Mouse (Mus musculus) retina, postnatal 7 days (tissue): ENCODE data around the gene Slc26a1.

Source experiments
- DNase-seq: peaks from one replicate; pipeline ENCODE4 v3.0.0-alpha.2; 2012; ENCODE audit warnings: low read depth, low spot score

Gene Slc26a1

GRCm38 (mm10) chr5:108675251-108675816 lies at the start of gene Slc26a1:
Gene Slc26a1 (minus strand): TSS chr5:108675569.
- no peak for DNase-seq

DNA sequence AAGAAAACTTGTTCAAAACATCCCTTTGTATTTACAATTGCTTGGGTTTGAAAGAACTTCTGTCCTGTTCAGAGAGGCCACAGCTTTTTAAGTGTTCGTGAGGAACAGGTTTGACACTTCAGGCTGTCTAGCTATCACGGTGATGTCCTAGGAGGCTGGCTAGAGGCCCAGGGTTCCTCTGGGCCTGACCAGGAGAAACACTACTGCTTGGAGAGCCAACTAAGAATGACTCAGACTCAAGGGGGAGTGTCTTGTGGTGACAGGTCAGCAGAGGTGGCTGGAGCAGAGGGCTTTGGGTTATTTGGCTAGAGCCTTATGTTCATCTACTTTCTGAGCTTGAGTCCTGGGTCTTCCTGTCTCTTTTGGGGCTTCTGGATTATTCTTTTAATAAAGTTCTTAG lies 48.6 kb upstream of the Slc26a1 start:
- DNase-seq: no peak

DNA sequence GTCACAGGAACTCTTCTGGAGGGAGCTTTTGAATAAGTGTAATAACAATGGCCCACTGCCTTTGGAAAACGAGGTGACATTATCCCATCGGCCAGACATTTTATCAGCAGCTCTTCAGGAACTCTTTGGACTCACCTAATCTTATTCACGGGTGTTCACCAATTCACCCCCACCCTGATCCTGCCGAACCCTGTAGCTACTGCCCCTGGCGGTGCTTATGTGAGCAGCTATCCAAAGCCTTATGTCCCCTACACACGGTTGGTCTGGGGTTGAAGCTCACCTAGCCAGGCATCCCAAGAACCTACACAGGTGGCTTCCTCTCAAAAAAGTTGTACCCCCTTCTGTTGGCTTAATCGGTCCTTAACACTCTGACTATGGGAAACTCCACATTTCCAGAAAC lies 44.4 kb upstream of the Slc26a1 start:
- no peak for DNase-seq

GRCm38 (mm10) chr5:108718051-108718450 lies 42.7 kb upstream of the Slc26a1 start:
- DNase-seq: no peak

DNA sequence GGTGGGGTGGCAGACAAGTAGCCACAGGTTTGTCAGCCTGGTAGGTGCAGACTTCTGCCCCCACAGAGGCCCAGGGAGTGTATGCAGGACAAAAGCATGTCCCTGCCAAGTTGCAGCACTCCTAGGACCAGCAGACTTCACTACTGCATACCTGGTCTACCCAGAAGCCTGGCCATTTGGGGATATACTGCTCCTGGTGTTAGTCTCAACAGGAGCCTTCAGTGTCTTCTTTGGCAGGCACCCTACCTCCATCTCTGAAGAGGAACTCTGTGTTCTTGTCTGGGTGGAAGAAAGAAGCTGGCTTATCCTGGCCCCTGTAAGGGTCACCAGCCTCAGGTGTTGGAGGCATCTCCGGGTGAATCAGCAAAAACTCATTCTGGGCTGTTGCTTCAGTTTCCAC lies 40.6 kb upstream of the Slc26a1 start:
- DNase-seq: no peak

DNA sequence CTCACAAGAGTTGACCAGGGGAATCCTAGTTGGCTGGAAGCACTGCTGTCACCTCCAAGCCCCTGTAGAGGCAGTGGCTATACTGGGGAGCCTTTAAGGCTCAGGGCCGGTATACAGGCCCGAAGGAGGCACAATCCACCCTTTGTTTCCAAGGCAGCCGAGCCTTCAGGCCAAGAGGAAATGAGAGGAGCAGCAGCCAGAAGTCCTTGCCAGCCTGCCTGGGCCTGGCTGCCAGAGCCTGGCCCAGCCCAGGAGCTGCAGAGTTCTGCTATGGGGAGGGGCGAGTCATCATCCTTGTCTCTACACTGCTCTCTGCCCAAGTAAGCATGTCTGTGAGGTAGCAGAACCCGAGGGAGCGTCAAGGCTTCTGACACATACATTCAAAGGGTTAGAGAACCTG lies 38.8 kb upstream of the Slc26a1 start:
- DNase-seq: no peak

DNA sequence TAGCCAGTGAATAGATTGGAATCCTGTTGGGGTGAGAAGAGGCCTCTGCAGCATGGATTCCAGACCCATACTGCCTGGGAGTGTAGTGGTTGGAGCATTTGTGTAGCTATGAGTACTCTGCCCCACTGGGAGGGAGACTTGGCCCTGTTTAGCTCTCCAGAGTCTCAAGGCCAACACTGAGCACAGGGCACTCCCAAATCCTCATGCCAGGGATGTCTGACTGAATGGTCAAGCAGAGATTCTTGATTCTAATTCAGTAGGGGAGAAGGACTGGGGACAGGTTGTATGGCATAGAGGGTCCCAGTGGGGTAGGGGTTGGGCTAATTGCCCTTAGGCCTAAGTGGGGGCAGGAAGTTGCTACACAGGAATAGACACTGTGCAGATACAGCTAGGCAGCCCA lies 38.3 kb upstream of the Slc26a1 start:
- no peak for DNase-seq

DNA sequence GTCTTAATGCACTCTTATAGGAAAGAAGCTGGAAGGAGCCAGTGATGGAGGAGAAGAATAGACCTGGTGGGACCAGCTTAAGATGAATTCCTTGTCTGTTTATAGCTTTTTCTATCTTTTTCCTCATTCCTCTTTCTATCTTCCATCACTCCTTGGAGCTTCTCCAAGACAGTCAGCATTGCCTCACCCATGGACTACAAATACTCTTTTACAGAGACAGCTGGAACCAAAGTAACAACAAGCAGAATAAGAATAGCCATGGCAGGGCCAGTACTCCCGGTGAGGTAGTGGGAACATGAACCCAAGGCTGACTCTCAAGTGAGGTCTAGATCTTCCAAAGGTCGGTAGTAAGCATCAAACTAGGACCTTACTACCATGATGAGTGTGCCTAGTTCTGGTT lies 37.7 kb upstream of the Slc26a1 start:
- DNase-seq: no peak

GRCm38 (mm10) chr5:108711968-108712367 lies 36.6 kb upstream of the Slc26a1 start:
- DNase-seq: no peak

GRCm38 (mm10) chr5:108708981-108709731 lies 33.8 kb upstream of the Slc26a1 start:
- DNase-seq: peak; percentile 16

DNA sequence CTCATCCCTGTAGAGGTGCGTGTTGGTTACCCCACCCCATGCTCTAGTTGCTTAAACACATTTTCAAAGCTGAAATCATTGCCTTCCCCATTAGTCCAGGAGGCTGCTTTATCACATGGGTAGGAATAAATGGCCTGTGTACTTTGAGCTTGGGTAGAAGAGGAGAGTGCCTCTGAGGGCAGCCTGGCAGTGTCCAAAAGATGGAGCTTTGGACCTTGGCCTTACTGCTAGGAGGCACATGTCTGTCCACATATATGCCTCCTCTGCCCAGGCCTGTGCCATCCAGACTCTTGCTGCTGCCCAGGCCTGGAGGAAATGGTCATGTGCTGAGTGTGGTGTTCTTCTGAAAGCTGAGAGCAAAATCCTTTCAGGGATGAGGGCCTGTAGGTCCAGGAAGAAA lies 33.0 kb upstream of the Slc26a1 start:
- no peak for DNase-seq

- no peak for DNase-seq
Measured at GRCm38 (mm10) chr5:108707758-108708157, 32.4 kb upstream of the Slc26a1 start.

GRCm38 (mm10) chr5:108703754-108704626 lies 28.6 kb upstream of the Slc26a1 start:
- no peak for DNase-seq

DNA sequence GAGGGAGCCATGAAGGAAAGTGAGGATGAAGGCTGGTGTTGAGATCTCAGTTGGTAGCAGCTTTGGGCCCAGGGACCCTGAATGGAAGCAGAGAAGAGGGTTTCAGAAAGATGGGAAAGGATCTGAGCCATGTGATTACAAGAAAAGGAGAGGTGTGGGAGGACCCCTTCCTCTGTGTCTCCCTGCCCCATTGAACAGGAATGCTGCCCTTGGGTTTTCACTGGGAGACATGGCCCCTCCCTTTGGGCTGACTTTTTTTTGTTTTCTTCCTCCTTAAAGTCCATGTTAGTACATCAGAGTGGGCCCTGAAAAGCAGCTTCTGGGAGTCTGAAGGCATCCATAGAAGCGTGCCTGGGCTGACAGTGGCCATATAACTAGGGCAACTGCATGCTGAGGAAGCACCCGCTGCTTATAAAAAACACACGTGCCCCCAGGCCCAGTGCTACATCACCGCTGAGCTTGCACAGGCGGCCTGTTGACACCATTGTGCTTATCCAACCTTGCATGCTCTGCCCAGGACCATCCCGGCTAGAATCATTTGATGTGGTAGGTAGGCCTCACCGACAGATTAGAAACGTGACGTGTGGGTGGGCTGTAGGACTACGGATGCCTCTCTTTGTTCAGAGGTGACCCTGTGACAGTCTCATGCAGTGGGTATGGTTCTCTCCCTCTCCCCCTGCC lies 26.1 kb upstream of the Slc26a1 start:
- DNase-seq: no peak

GRCm38 (mm10) chr5:108700346-108700745 lies 25.0 kb upstream of the Slc26a1 start:
- DNase-seq: no peak

DNA sequence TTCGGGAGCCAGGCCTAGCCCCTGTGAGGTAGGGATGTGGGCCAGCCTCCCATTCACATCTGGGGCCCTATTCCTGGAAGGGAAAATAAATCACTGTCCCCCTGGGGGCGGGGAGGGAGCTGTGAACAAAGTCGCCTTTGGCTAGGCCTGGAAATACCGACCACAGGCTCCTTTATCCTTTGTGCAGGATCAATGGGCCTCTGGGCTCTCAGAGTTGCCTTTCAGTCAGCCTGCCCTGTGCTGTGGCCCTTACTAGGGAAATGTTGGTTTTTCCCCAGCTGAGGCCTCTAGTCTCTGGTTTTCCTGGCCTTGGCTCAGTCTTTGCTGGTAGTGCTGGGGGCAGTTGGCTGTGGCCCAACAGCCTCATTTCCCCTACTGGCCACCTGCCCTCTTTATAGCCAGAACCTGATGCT lies 22.0 kb upstream of the Slc26a1 start:
- no peak for DNase-seq

GRCm38 (mm10) chr5:108696542-108696941 lies 21.2 kb upstream of the Slc26a1 start:
- no peak for DNase-seq

GRCm38 (mm10) chr5:108695861-108696260 lies 20.5 kb upstream of the Slc26a1 start:
- DNase-seq: no peak

GRCm38 (mm10) chr5:108694352-108695261 lies 19.2 kb upstream of the Slc26a1 start:
- peak; percentile 20 for DNase-seq

- DNase-seq: peak; percentile 67
Measured at GRCm38 (mm10) chr5:108693872-108694288, 18.5 kb upstream of the Slc26a1 start.

DNA sequence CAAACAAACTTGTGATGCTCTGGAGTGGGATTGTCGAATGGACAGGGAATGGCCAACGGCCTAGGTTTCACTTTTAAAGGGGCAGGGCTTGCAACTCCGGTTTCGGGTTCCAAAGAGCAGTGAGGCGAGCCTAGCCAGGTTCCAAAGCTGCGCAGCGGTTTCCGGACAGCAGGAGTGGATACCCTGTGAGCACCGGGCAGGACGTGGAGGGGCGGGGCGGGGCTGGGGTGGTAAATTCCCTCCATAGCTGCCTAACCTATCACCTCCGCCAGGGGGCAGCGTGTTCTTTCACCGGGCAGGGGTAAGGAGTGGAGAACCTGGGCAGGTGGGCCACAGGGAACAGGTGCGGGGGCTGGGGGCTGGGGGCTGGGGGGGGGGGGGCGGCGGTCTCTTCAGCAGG lies 16.9 kb upstream of the Slc26a1 start, which contains the start of gene Fgfrl1:
Fgfrl1 (plus strand) TSS at position 112 of the 400 bp plus-strand sequence.
- no peak for DNase-seq
